Comparison of ENCODE assay signal across 26 mouse cellular contexts in the genomic region with DNA sequence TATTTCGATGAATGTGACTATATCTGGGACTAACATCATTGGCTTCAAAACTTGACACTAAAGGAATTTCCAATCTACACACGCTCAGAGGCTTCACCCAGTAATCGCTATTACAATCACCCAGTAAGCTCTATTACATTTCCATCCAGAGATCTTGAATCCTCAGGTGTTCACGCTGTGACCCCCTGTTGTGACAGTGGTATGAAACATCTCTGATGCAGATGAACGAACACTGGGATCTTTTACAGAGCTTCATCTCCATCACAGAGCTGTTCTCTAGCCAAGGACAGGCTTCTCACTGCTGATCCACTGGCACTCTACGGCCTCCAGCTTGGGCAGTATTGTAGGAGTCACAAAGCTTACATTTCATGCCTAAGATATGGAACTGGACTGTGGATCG. TPM values are rescaled to one million over a fixed set of nuclear protein-coding genes. Genes with fewer than 3 reads are reported as not detected.
"Had no signal": no experiment of that assay in that cellular context is flagged by ENCODE, and none has a peak within 500 bp of the region (broad histone marks: within the 10 kb centered on the region; RNA-seq: fewer than 3 reads in every experiment).

No protein-coding gene starts in this region.

- H3K4me1 ChIP-seq: midbrain, embryonic 10.5 days; midbrain, embryonic 12.5 days; neural tube, embryonic 13.5 days; neural tube, embryonic 15.5 days had no signal

- H3K4me3 ChIP-seq: midbrain, embryonic 10.5 days; midbrain, embryonic 12.5 days; myocyte; neural tube, embryonic 13.5 days; neural tube, embryonic 15.5 days had no signal

- H3K9me3 ChIP-seq: midbrain, embryonic 10.5 days; midbrain, embryonic 12.5 days; neural tube, embryonic 13.5 days; neural tube, embryonic 15.5 days had no signal

- ATAC-seq: midbrain, embryonic 16.5 days had no signal

- DNase-seq: lung, adult 18-20 months; lung, embryonic 14.5 days; lung, postnatal 10 days; lung, postnatal 4 days; midbrain, embryonic 14.5 days; retina, postnatal 1 day; right cerebral cortex, adult 18-20 months; right cerebral cortex, postnatal 25 days; right cerebral cortex, postnatal 4 days; spleen, adult 18-20 months; thymus, adult 18-20 months; thymus, postnatal 14 days; thymus, postnatal 36 days had no signal

- H3K27me3 ChIP-seq: midbrain, embryonic 12.5 days; neural tube, embryonic 13.5 days; neural tube, embryonic 15.5 days had no signal

- H3K9ac ChIP-seq: lung, embryonic 14.5 days; midbrain, embryonic 12.5 days; neural tube, embryonic 13.5 days; neural tube, embryonic 15.5 days had no signal

- H3K4me2 ChIP-seq: lung, embryonic 14.5 days; midbrain, embryonic 12.5 days; neural tube, embryonic 13.5 days; neural tube, embryonic 15.5 days had no signal

- H3K27ac ChIP-seq: midbrain, embryonic 10.5 days; midbrain, embryonic 12.5 days; neural tube, embryonic 13.5 days; neural tube, embryonic 15.5 days had no signal

RNA-seq across cellular contexts. Expression of a gene that starts 37.8 kb away (rescaled TPM):
- total RNA-seq: megakaryocyte, adult 5-6 weeks; megakaryocyte-erythroid progenitor cell, adult 5-6 weeks had no signal
- polyA plus RNA-seq: lung, embryonic 14.5 days; lung, embryonic 16.5 days; midbrain, embryonic 10.5 days; midbrain, embryonic 12.5 days; midbrain, embryonic 16.5 days; myocyte; neural tube, embryonic 11.5 days; neural tube, embryonic 13.5 days; small intestine, adult 2 months; stomach, embryonic 14.5 days; thymus, postnatal 0 days had no signal
